Mouse (Mus musculus) adipose tissue, adult 10 weeks (tissue): ENCODE results near the gene Ulk3. TPM values are rescaled to one million over a fixed set of nuclear protein-coding genes. Genes with fewer than 3 reads are reported as not detected.

Experiments used
- polyA plus RNA-seq: library from polyadenylated mRNA; stranded (reverse); fragments of 350-450 nt; fragmentation: Illumina TruSeq; extraction: RNeasy Lipid Tissue Mini Kit (QIAGEN cat#74804); gene quantifications from one replicate; pipeline ENCODE4 v1.2.3, GENCODE M21; 2014; ENCODE audit warnings: low read depth, low replicate concordance

Gene Ulk3
- polyA plus RNA-seq, result 35.0 TPM

DNA sequence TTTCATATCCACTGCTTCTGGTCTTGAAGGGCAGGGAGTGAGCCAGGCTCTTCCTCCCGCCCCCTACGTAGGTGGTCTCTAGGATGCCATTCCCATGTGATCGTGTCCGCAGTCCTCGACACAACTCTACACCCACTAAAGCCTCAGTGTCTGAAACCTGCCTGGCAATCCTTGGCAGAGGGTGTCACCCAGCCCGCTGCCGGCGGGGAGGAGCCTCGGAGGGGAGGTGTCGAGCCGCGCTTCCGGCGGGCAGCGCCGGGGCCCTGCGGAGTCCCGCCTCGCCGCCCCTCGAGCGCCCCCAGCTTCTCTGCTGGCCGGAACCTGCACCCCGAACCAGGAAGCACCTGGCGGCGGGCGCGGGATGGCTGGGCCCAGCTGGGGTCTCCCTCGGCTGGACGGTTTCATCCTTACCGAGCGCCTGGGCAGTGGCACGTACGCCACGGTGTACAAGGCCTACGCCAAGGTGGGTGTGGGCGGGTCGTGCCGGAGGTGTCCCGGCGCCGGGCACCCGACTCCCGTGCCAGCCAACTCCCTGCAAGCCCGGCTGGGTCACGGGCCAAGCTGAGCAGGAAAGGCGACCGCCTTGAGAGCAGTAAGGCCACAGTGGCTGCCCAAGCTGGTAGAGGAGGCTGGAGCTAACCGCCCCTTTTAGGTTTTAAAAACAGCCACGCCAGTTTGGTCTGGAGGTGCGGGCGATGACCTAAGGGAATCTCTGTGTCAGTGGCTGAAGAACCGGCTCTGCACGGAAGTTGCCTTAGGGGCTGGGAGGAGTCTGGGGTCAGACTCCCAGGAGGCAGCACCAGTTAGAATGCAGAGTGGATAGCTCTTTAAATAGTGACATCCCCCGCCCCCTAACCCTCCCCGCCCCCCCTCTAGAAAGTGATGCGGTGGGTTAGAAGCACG is at the start of gene Ulk3:
TSS of gene Ulk3 (plus strand) at position 229 of the 903 bp plus-strand sequence.

DNA sequence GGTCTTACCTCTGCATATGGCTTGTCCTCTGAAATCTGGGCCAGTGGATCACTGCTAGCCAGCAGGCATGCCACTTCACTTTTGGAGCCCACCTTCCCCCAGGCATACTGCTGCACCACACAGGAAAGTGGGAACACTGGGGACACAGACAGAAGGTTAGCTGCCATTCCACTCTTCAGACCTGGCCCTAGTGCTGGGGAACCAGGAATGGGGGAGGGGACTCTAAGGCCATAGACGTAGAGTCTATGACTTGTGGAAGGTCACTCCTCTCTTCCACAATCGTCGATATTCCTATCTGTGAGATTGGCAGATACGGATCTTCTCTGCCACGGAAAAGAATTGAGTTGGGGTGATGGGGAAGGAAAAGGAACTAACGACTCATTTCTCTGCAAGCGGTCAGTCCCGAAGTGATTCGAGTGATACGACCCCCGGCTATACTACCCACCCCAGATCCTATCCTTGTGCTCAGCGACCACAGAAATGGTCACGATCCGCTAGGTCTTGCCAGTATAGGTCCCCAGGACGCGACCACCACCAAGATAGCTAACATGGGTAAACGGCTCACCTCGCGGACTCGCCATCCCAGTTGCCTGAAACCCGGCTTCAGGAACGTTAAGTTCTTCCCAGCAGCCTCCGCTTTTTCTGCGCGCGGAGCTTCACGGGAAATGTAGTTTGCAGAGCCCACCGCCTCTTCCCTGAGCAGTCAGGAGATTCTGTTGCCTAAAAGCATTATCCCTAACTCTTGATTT is 36.9 kb upstream of the Ulk3 start, which contains the start of gene Mpi:
TSS of gene Mpi (minus strand) at position 625 of the 749 bp plus-strand sequence.

DNA sequence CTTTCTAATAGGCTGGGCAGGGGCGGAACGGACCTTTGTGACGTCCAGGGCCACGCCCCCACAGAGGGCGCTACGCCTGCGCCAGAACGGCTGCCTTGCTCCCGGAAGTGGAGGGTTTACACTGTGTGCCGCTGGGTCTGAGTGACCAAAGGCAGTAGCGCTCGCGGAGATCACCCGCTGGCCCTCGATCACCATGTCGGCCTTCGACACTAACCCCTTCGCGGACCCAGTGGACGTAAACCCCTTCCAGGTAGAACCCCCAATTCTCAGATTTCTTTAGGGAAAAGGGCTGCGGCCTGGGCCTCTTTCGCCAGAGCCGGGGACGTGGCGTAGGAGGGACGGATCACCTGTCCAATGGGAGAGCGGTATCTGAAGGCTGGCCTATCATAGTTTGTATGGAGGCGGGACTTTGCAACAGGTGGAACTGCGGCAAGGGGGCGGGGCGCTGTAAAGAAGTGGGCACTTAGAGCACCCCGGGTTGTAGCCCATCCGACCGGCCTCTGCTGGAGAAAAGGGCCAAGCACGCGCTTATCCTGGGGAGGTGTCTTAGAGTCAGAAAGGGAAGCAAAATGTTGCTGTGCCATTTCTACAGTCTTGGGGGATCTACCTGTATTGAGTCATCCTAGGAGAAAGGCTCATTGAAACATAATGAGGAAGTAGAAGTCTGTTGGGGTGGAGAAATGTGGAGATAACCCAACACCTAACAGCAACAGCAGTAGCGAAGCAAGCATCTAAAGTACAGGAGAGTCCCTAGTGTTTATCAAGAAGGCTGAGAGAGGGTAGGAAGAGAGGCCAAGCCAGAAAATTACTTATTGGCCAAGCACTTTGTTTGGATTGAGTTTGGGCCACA is 28.2 kb upstream of the Ulk3 start, which contains the start of gene Scamp2:
TSS of gene Scamp2 (plus strand) at position 83 of the 850 bp plus-strand sequence.

DNA sequence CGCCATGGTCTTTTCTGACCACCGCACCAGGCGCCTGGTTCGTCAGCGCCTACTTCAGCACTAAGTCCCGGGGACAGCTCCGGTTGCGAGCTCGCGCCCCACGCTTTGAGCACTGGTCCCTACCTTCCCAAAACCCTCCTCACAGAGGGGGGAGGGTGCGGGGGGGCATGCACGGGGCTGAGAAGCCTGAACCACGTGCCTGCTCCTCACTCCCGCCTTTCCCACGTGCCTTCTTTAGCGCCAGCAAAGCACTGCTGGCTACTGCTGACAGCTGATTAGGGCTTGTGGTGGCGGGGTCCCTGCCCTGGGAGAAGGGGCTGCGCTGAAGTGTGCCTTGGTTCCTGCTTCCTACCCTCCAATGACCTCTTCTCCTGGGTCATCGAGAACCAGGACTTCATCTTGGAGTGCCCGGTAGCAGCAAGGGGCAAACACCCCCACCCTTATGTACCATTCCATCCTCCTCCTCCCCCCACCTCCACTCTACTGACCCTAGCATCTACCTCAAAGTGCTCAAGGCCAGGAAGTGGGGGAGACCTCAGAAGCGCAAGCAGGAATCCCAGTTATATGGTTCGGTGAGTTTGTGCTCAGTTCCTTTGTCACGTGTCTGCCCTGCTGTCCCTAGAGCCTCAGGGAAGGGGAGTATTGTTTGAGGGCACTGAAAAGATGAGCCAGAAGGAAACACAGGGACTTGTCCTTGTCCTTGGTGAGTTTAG is 17.0 kb downstream of the Ulk3 start, which contains the start of gene Cplx3:
TSS of gene Cplx3 (minus strand) at position 143 of the 713 bp plus-strand sequence.

DNA sequence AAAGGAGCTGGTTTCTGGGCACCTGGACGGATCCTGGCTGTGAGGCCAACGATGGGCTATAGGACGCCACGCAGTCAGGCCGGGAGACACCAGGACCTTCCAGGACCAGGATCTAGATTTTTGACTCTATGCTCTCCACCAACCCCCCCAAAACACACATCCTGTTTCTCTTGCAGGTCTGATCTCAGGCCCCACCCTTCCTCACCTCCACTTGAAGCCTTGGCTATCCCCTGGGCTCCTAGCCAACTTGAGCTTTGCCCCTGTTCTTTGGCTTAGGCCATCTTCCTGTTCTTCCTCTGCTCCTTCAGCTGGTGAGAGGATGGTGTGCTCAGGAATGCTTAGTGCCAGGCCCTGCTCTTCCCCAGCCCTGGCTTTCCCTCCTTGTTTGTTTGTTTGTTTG is 31.4 kb downstream of the Ulk3 start, which contains the start of gene Lman1l:
TSS of gene Lman1l (minus strand) at position 101 of the 400 bp plus-strand sequence.

Other genes starting within 250 kb of the Ulk3 start
- 44.1 TPM for gene Ppcdc, start 149.3 kb upstream of the Ulk3 start, polyA plus RNA-seq
- gene Scamp5, start 121.4 kb upstream of the Ulk3 start, polyA plus RNA-seq, result 30.8 TPM
- gene Rpp25, start 85.4 kb upstream of the Ulk3 start, polyA plus RNA-seq, result 1.0 TPM
- gene Cox5a, start 68.2 kb upstream of the Ulk3 start, polyA plus RNA-seq, result 235 TPM
- gene Fam219b, start 51.9 kb upstream of the Ulk3 start, polyA plus RNA-seq, result 15.9 TPM
- 43.3 TPM for gene Mpi, start 36.7 kb upstream of the Ulk3 start, polyA plus RNA-seq
- gene Scamp2, start 28.5 kb upstream of the Ulk3 start, polyA plus RNA-seq, result 70.5 TPM
- gene Cplx3, start 16.8 kb downstream of the Ulk3 start, polyA plus RNA-seq, result not detected
- not detected for gene Lman1l, start 31.3 kb downstream of the Ulk3 start, polyA plus RNA-seq
- 57.5 TPM for gene Csk, start 64.2 kb downstream of the Ulk3 start, polyA plus RNA-seq
- not detected for gene Cyp1a2, start 94.3 kb downstream of the Ulk3 start, polyA plus RNA-seq
- gene Cyp1a1, start 98.5 kb downstream of the Ulk3 start, polyA plus RNA-seq, result 1.9 TPM
- 11.7 TPM for gene Edc3, start 119.1 kb downstream of the Ulk3 start, polyA plus RNA-seq
- gene Clk3, start 176.4 kb downstream of the Ulk3 start, polyA plus RNA-seq, result 57.8 TPM
- gene Arid3b, start 247.3 kb downstream of the Ulk3 start, polyA plus RNA-seq, result 4.5 TPM